In the genomic region with DNA sequence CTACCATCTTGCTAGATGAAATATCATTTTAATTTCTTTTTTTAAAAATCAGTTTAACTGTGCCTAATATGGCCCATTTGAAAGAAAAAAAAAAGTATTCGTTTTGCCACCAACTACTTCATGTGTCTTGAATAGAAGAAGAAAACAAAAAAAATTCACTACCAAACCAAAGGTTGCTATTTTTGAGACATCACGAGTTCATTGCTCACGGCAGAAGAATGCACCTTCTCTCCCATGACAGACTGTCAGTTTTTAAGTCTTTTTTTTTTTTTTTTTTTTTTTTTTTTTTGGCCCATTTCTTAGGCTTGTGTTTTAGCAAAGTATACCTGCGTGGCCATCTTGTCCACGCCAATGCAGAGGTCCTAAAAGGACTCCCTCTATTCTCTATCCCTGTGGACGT, we compare ENCODE assay signal across 30 mouse cellular contexts. TPM values are rescaled to one million over a fixed set of nuclear protein-coding genes. Genes with fewer than 3 reads are reported as not detected.
DNase-seq lines count a peak whose midpoint lies in the region; ATAC-seq and TF ChIP-seq lines count a peak whose summit lies in the region.
"Had no signal": no experiment of that assay in that cellular context is flagged by ENCODE, and none has a peak within 500 bp of the region (broad histone marks: within the 10 kb centered on the region; RNA-seq: fewer than 3 reads in every experiment).

No protein-coding gene starts in this region.

- H3K36me3 ChIP-seq in heart, embryonic 12.5 days = peaks cover 24% of the 10 kb centered on the region
- H3K36me3 ChIP-seq in ES-E14 (ENCODE audit: control insufficient read depth, insufficient read depth, low read length, poor library complexity, severe bottlenecking) = peaks cover 4% of the 10 kb centered on the region; the same call in 1 of the 2 replicates

- H3K9ac ChIP-seq in heart, embryonic 12.5 days = no peak overlapping the region
- no peak overlapping the region for H3K9ac ChIP-seq in ES-E14 (ENCODE audit: insufficient read depth, low read depth, low read length, poor library complexity, severe bottlenecking)
- H3K9ac ChIP-seq: embryonic facial prominence, embryonic 13.5 days; embryonic facial prominence, embryonic 15.5 days; forebrain, embryonic 12.5 days had no signal

- in situ Hi-C loops in ES-E14 (cut with MboI; ENCODE audit: low sequenced_read_pairs in 2 of 2, unreplicated experiment in 2 of 2) = no loop called here

- H3K4me2 ChIP-seq in heart, embryonic 12.5 days = no peak overlapping the region
- H3K4me2 ChIP-seq: embryonic facial prominence, embryonic 13.5 days; embryonic facial prominence, embryonic 15.5 days; forebrain, embryonic 12.5 days had no signal

- H3K27ac ChIP-seq in heart, embryonic 12.5 days (ENCODE audit: poor library complexity, severe bottlenecking) = no peak overlapping the region
- H3K27ac ChIP-seq in ES-E14 (ENCODE audit: insufficient read depth, low read depth, low read length, poor library complexity, severe bottlenecking) = no peak overlapping the region
- H3K27ac ChIP-seq: embryonic facial prominence, embryonic 13.5 days; embryonic facial prominence, embryonic 15.5 days; forebrain, embryonic 10.5 days; forebrain, embryonic 12.5 days had no signal

- H3K4me1 ChIP-seq in heart, embryonic 12.5 days (replicated peaks) = peaks cover 8% of the 10 kb centered on the region
- H3K4me1 ChIP-seq in ES-E14 (ENCODE audit: control insufficient read depth in 2 of 2, insufficient read depth in 2 of 2, low read length in 2 of 2, poor library complexity in 1 of 2) = peaks cover 5 to 6% of the 10 kb centered on the region in 2 experiments; a peak in 2 of 4 replicates

- WGBS in heart, embryonic 12.5 days = 88% methylated on average over 6 of the region's 6 CpGs

- peak; percentile 35 for DNase-seq in heart, adult 11 months
- no peak for DNase-seq in ES-E14 (ENCODE audit: low read depth, low spot score)
- peak; percentile 64 for DNase-seq in NIH3T3 (ENCODE audit: low read depth)
- DNase-seq in fibroblast of lung, adult 2 months (ENCODE audit: low read depth) = peak; percentile 18
- no peak for DNase-seq in kidney, postnatal 10 days
- DNase-seq in thymus, postnatal 36 days = no peak
- DNase-seq in Muller cell, postnatal 12 days (ENCODE audit: inconsistent ontology term) = no peak
- DNase-seq: adrenal gland, adult 8-10 months; adrenal gland, postnatal 14 days; adrenal gland, postnatal 36 days; cerebellum, adult 11-12 months; cerebellum, adult 2 months; cerebellum, adult 9-10 months; cerebellum, postnatal 14 days; cerebellum, postnatal 36 days; embryo, embryonic 11 days had no signal

- ATAC-seq in heart, embryonic 12.5 days (ENCODE audit: insufficient number of reproducible peaks, low FRiP score) = no peak
- ATAC-seq: activated CD4-positive, CD25-positive, alpha-beta regulatory T cell, adult 4 months; forebrain, embryonic 14.5 days; forebrain, embryonic 16.5 days; Patski had no signal

- H3K9me3 ChIP-seq in heart, embryonic 12.5 days (replicated peaks) = no peaks in the 10 kb centered on the region
- H3K9me3 ChIP-seq in ES-E14 (ENCODE audit: control insufficient read depth, insufficient read depth, low read depth, low read length) = no peaks in the 10 kb centered on the region
- H3K9me3 ChIP-seq: embryonic facial prominence, embryonic 13.5 days; embryonic facial prominence, embryonic 15.5 days; forebrain, embryonic 10.5 days; forebrain, embryonic 12.5 days had no signal

- no peak overlapping the region for H3K4me3 ChIP-seq in heart, embryonic 12.5 days
- no peak overlapping the region for H3K4me3 ChIP-seq in ES-E14 (ENCODE audit: insufficient read depth in 1 of 2, low read depth in 1 of 2, low read length in 2 of 2, poor library complexity in 1 of 2, severe bottlenecking in 1 of 2)
- H3K4me3 ChIP-seq: embryonic facial prominence, embryonic 13.5 days; embryonic facial prominence, embryonic 15.5 days; forebrain, embryonic 10.5 days; forebrain, embryonic 12.5 days had no signal

- H3K27me3 ChIP-seq in heart, embryonic 12.5 days (replicated peaks) = no peaks in the 10 kb centered on the region
- H3K27me3 ChIP-seq: embryonic facial prominence, embryonic 13.5 days; embryonic facial prominence, embryonic 15.5 days; forebrain, embryonic 12.5 days; Patski had no signal

TF ChIP-seq in ES-E14, 5 proteins besides CTCF, POLR2A, EP300 and RAD21:
- TF ChIP-seq CHD2 (IDR thresholded peaks at IDR 0.05; ENCODE audit: low read depth, low read length) = no peak
- TF ChIP-seq ZNF384 (IDR thresholded peaks at IDR 0.05; ENCODE audit: low read depth, low read length) = peak; percentile 41; the same call in 1 of the 2 replicates

RNA-seq across cellular contexts. Expression of a gene that starts 50.5 kb away (rescaled TPM):
- polyA plus RNA-seq in heart, embryonic 12.5 days (2016; fragmentation: Nextera tagmentation; extraction: Ambion mirVana) = not detected in 2 replicates
- 0.16 and 0.18 TPM in 2 replicates for total RNA-seq in ES-E14 (2012; rRNA removed)
- total RNA-seq: adrenal gland, adult 18-20 months; adrenal gland, postnatal 36 days; common myeloid progenitor, adult 5-6 weeks had no signal
- polyA plus RNA-seq: activated CD4-positive, CD25-positive, alpha-beta regulatory T cell, adult 4 months; C2C12; cerebellum, adult 2 months; embryonic facial prominence, embryonic 11.5 days; embryonic facial prominence, embryonic 13.5 days; embryonic facial prominence, embryonic 15.5 days; forebrain, embryonic 10.5 days; forebrain, embryonic 12.5 days; forebrain, embryonic 14.5 days; forebrain, embryonic 16.5 days; frontal cortex, adult 2 months had no signal

Comparison
In these comparisons a context has a peak if more than half of its experiments do, and no peak if none do; other contexts are left out.
1. DNase-seq: peak in heart, adult 11 months (single experiment), NIH3T3 (single experiment) and fibroblast of lung, adult 2 months (single experiment); none in ES-E14 (single experiment), kidney, postnatal 10 days (single experiment), thymus, postnatal 36 days (0 of 2) and Muller cell, postnatal 12 days (single experiment).